Mouse (Mus musculus) CH12.LX (cell line): ENCODE results near the gene Tcp10a. TPM values are rescaled to one million over a fixed set of nuclear protein-coding genes. Genes with fewer than 3 reads are reported as not detected.

Experiments
- DNase-seq: peaks from one replicate; pipeline ENCODE4 v3.0.0-alpha.2; 2013; ENCODE audit errors: extremely low read depth
- H3K27ac ChIP-seq: 2 replicates; pipeline ENCODE4 v1.5.1; 2012; ENCODE audit warnings: low read depth, mild to moderate bottlenecking, control low read depth, moderate library complexity; ENCODE audit not compliant: insufficient read depth
- H3K27me3 ChIP-seq: replicated peaks from 2 replicates; pipeline ENCODE3; 2012; ENCODE audit warnings: inconsistent platforms
- H3K36me3 ChIP-seq, 2 experiments: replicated peaks in 1 of 2; 2 replicates each; pipeline versions ENCODE3 to v1.6.1; 2012; ENCODE audit warnings: inconsistent platforms in 1 of 2, low read length in 1 of 2, mild to moderate bottlenecking in 1 of 2, mixed read lengths in 1 of 2, moderate library complexity in 1 of 2; ENCODE audit not compliant: control insufficient read depth in 1 of 2, insufficient read depth in 1 of 2
- H3K4me1 ChIP-seq, 2 experiments: 2 replicates each; pipeline ENCODE4 v1.6.1; 2012; ENCODE audit warnings: inconsistent platforms in 1 of 2, moderate library complexity in 1 of 2; ENCODE audit not compliant: insufficient read depth in 2 of 2, control insufficient read depth in 1 of 2
- H3K4me2 ChIP-seq: 2 replicates; pipeline ENCODE4 v1.6.1; 2012; ENCODE audit warnings: low read depth, mild to moderate bottlenecking, control low read depth; ENCODE audit not compliant: poor library complexity, insufficient read depth, severe bottlenecking
- H3K4me3 ChIP-seq, 3 experiments: fragments of 150-350 bp in 1 of 3; sonication (generic) in 1 of 3; replicated peaks in 1 of 3; 2 replicates each; pipeline versions ENCODE3 to v1.5.1; 2011 to 2012; ENCODE audit warnings: low read depth in 2 of 3, low read length in 2 of 3, mild to moderate bottlenecking in 2 of 3, moderate library complexity in 2 of 3, control low read depth in 1 of 3, improper control_type of control experiment in 1 of 3, inconsistent platforms in 1 of 3, mixed read lengths in 1 of 3; ENCODE audit not compliant: poor library complexity in 1 of 3
- H3K79me2 ChIP-seq: replicated peaks from 2 replicates; pipeline ENCODE4 v1.6.1; 2012; ENCODE audit warnings: mild to moderate bottlenecking, moderate library complexity; ENCODE audit not compliant: control insufficient read depth, poor library complexity, insufficient read depth, severe bottlenecking; ENCODE audit errors: extremely low read depth
- H3K9ac ChIP-seq: 2 replicates; pipeline ENCODE4 v1.6.1; 2012; ENCODE audit warnings: low read depth, mild to moderate bottlenecking, control low read depth, moderate library complexity; ENCODE audit not compliant: insufficient read depth
- H3K9me3 ChIP-seq: replicated peaks from 2 replicates; pipeline ENCODE3; 2012; ENCODE audit warnings: low read length, inconsistent platforms, mixed read lengths
- BHLHE40 ChIP-seq: IDR thresholded peaks from 2 replicates; pipeline ENCODE4 v1.6.1; 2011; ENCODE audit warnings: mild to moderate bottlenecking, low read depth, low read length, improper control_type of control experiment
- CHD2 ChIP-seq: IDR thresholded peaks from 2 replicates; pipeline ENCODE4 v1.6.1; 2011; ENCODE audit warnings: low read length, improper control_type of control experiment
- CTCF ChIP-seq, 2 experiments: IDR thresholded peaks in 1 of 2; conservative IDR thresholded peaks in 1 of 2; 2 replicates each; pipeline ENCODE4 v1.5.1; 2011 to 2012; ENCODE audit warnings: low read depth in 2 of 2, low read length in 2 of 2, improper control_type of control experiment in 1 of 2, inconsistent platforms in 1 of 2, mild to moderate bottlenecking in 1 of 2, moderate library complexity in 1 of 2
- ELF1 ChIP-seq: IDR thresholded peaks from 2 replicates; pipeline ENCODE4 v1.6.1; 2014; ENCODE audit warnings: low read depth, mild to moderate bottlenecking, inconsistent platforms, low read length, improper control_type of control experiment
- EP300 ChIP-seq: IDR thresholded peaks from 2 replicates; pipeline ENCODE4 v1.6.1; 2011; ENCODE audit warnings: low read length, improper control_type of control experiment
- ETS1 ChIP-seq: conservative IDR thresholded peaks from 2 replicates; pipeline ENCODE4 v1.6.1; 2012; ENCODE audit warnings: low read depth, mild to moderate bottlenecking, inconsistent platforms, low read length, improper control_type of control experiment, moderate library complexity
- HCFC1 ChIP-seq: IDR thresholded peaks from 2 replicates; pipeline ENCODE4 v1.6.1; 2012; ENCODE audit warnings: low read depth, mild to moderate bottlenecking, inconsistent platforms, low read length, improper control_type of control experiment
- IRF4 ChIP-seq: IDR thresholded peaks from 2 replicates; pipeline ENCODE4 v1.6.1; 2014; ENCODE audit warnings: low read depth, mild to moderate bottlenecking, inconsistent platforms, low read length, improper control_type of control experiment
- JUND ChIP-seq: conservative IDR thresholded peaks from 2 replicates; pipeline ENCODE4 v1.6.1; 2011; ENCODE audit warnings: low read depth, low read length, improper control_type of control experiment
- KAT2A ChIP-seq: IDR thresholded peaks from 2 replicates; pipeline ENCODE4 v1.6.1; 2012; ENCODE audit warnings: low read length, improper control_type of control experiment, inconsistent platforms; ENCODE audit not compliant: insufficient replicate concordance
- MAFK ChIP-seq: IDR thresholded peaks from 2 replicates; pipeline ENCODE4 v1.6.1; 2011; ENCODE audit warnings: low read length, improper control_type of control experiment; ENCODE audit not compliant: insufficient replicate concordance
- MAX ChIP-seq: IDR thresholded peaks from 2 replicates; pipeline ENCODE4 v1.6.1; 2011; ENCODE audit warnings: low read length, improper control_type of control experiment
- MAZ ChIP-seq: IDR thresholded peaks from 2 replicates; pipeline ENCODE4 v1.6.1; 2012; ENCODE audit warnings: low read depth, mild to moderate bottlenecking, inconsistent platforms, low read length, improper control_type of control experiment, moderate library complexity
- MEF2A ChIP-seq: IDR thresholded peaks from 2 replicates; pipeline ENCODE4 v1.6.1; 2014; ENCODE audit warnings: low read depth, mild to moderate bottlenecking, inconsistent platforms, low read length, improper control_type of control experiment, borderline replicate concordance
- MXI1 ChIP-seq: IDR thresholded peaks from 2 replicates; pipeline ENCODE4 v1.6.1; 2011; ENCODE audit warnings: mild to moderate bottlenecking, low read depth, low read length, improper control_type of control experiment
- NELFE ChIP-seq: IDR thresholded peaks from 2 replicates; pipeline ENCODE4 v1.6.1; 2011; ENCODE audit warnings: low read depth, low read length, improper control_type of control experiment
- NRF1 ChIP-seq: IDR thresholded peaks from 2 replicates; pipeline ENCODE4 v1.6.1; 2014; ENCODE audit warnings: low read depth, mild to moderate bottlenecking, inconsistent platforms, low read length, improper control_type of control experiment, moderate library complexity
- PAX5 ChIP-seq: IDR thresholded peaks from 2 replicates; pipeline ENCODE4 v1.6.1; 2012; ENCODE audit warnings: low read length, inconsistent platforms, mixed read lengths
- POLR2A ChIP-seq: IDR thresholded peaks from 2 replicates; pipeline ENCODE4 v1.6.1; 2011; ENCODE audit warnings: low read depth, mild to moderate bottlenecking, improper control_type of control experiment, low read length
- POLR2AphosphoS2 ChIP-seq: IDR thresholded peaks from 2 replicates; pipeline ENCODE4 v1.6.1; 2011; ENCODE audit warnings: low read depth, low read length, improper control_type of control experiment
- RAD21 ChIP-seq: IDR thresholded peaks from 2 replicates; pipeline ENCODE4 v1.6.1; 2011; ENCODE audit warnings: low read depth, mild to moderate bottlenecking, low read length, improper control_type of control experiment, moderate library complexity
- SIN3A ChIP-seq: IDR thresholded peaks from 2 replicates; pipeline ENCODE4 v1.6.1; 2012; ENCODE audit warnings: low read length, improper control_type of control experiment, inconsistent platforms
- SMC3 ChIP-seq: IDR thresholded peaks from 2 replicates; pipeline ENCODE4 v1.6.1; 2011; ENCODE audit warnings: low read depth, low read length, improper control_type of control experiment
- TBP ChIP-seq: conservative IDR thresholded peaks from 2 replicates; pipeline ENCODE4 v1.6.1; 2011; ENCODE audit warnings: low read depth, low read length, improper control_type of control experiment
- TCF12 ChIP-seq: IDR thresholded peaks from 2 replicates; pipeline ENCODE4 v1.6.1; 2014; ENCODE audit warnings: low read depth, mild to moderate bottlenecking, inconsistent platforms, low read length, improper control_type of control experiment
- UBTF ChIP-seq: IDR thresholded peaks from 2 replicates; pipeline ENCODE4 v1.6.1; 2012; ENCODE audit warnings: low read depth, mild to moderate bottlenecking, inconsistent platforms, low read length, improper control_type of control experiment, moderate library complexity
- USF1 ChIP-seq: IDR thresholded peaks from 2 replicates; pipeline ENCODE4 v1.6.1; 2014; ENCODE audit warnings: low read depth, mild to moderate bottlenecking, inconsistent platforms, low read length, improper control_type of control experiment
- USF2 ChIP-seq: conservative IDR thresholded peaks from 2 replicates; pipeline ENCODE4 v1.6.1; 2011; ENCODE audit warnings: low read depth, low read length, improper control_type of control experiment
- ZKSCAN1 ChIP-seq: IDR thresholded peaks from 2 replicates; pipeline ENCODE4 v1.6.1; 2012; ENCODE audit warnings: low read depth, inconsistent platforms, low read length, improper control_type of control experiment, borderline replicate concordance
- ZMIZ1 ChIP-seq: IDR thresholded peaks from 2 replicates; pipeline ENCODE4 v1.6.1; 2012; ENCODE audit warnings: low read depth, mild to moderate bottlenecking, inconsistent platforms, low read length, improper control_type of control experiment
- dilution Hi-C: fragments of 300-500 bp; cut with MboI; formaldehyde crosslinking; loops from 2 replicates; pipeline ENCODE4 v1.14.3; 2020; ENCODE audit warnings: low sequenced_read_pairs; ENCODE audit not compliant: extremely low pct_unique_long_range_greater_than_20kb, extremely low pct_ligation_motif_present
- in situ Hi-C: fragments of 300-500 bp; cut with MboI; formaldehyde crosslinking; loops from 3 replicates; pipeline ENCODE4 v1.14.3; 2019; ENCODE audit warnings: low sequenced_read_pairs, low pct_ligation_motif_present, low pct_unique_long_range_greater_than_20kb, mixed read lengths
- polyA plus RNA-seq: library from polyadenylated mRNA; unstranded; fragments of >175 nt; gene quantifications from 2 replicates; pipeline ENCODE4 v1.2.1, GENCODE M21; 2012; ENCODE audit warnings: low read depth; ENCODE audit not compliant: insufficient read length
- total RNA-seq, 2 experiments: library from RNA; depleted of rRNA; stranded (reverse); fragments of 300-350 nt in 1 of 2; fragments of >200 nt in 1 of 2; gene quantifications; 2 replicates each; pipeline ENCODE4 v1.2.3; 2012 to 2014

Gene Tcp10a
- total and polyA plus RNA-seq, 3 experiments, result 0.84 TPM; not detected in 2

- Histone ChIP-seq H3K27me3 (no peaks in the 10 kb centered on the region), H3K9me3 (no peaks in the 10 kb centered on the region), H3K36me3 (no peaks in the 10 kb centered on the region), H3K27ac (no peak overlapping the region), H3K9ac (no peak overlapping the region), H3K4me1 (no peaks in the 10 kb centered on the region), H3K4me2 (no peak overlapping the region), H3K4me3 (no peak overlapping the region), H3K79me2 (no peaks in the 10 kb centered on the region)
- in situ Hi-C loops, result loop anchor here (25.0 kb wide), 1 partner anchor 553 kb away; the partner anchor contains the start of gene Fndc1
- dilution Hi-C loops, result no loop called here
- TF ChIP-seq CTCF (conservative IDR thresholded peaks at IDR 0.05 in 1 of 2, IDR thresholded peaks at IDR 0.05 in 1 of 2; ENCODE audit: low read depth in 2 of 2, low read length in 2 of 2) (no peak), NRF1 (no peak), MAX (no peak), UBTF (no peak), BHLHE40 (no peak), RAD21 (no peak), NELFE (no peak), POLR2AphosphoS2 (no peak), PAX5 (no peak), MEF2A (no peak), HCFC1 (no peak), KAT2A (no peak), POLR2A (no peak), EP300 (no peak), TCF12 (no peak), MAZ (no peak), SMC3 (no peak), ZMIZ1 (no peak), IRF4 (no peak)
- no peak for DNase-seq
These were observed 40.0 kb upstream of the Tcp10a start for GRCm38 (mm10) chr17:7284297-7284910.

GRCm38 (mm10) chr17:7285292-7285691 lies 39.2 kb upstream of the Tcp10a start:
- in situ Hi-C loops (loop anchor here (25.0 kb wide), 1 partner anchor 552 kb away; the partner anchor contains the start of gene Fndc1), dilution Hi-C loops (no loop called here)
- no peak overlapping the region for H3K4me2 ChIP-seq
- no peaks in the 10 kb centered on the region for H3K4me1 ChIP-seq
- H3K9ac ChIP-seq, result no peak overlapping the region
- no peaks in the 10 kb centered on the region for H3K9me3 ChIP-seq
- no peak overlapping the region for H3K4me3 ChIP-seq
- H3K79me2 ChIP-seq, result no peaks in the 10 kb centered on the region
- H3K27ac ChIP-seq, result no peak overlapping the region
- H3K36me3 ChIP-seq, result no peaks in the 10 kb centered on the region
- no peaks in the 10 kb centered on the region for H3K27me3 ChIP-seq
- TF ChIP-seq JUND (no peak), TBP (no peak), MAX (no peak), ETS1 (no peak), USF1 (no peak), KAT2A (no peak), ZKSCAN1 (no peak), RAD21 (no peak), EP300 (no peak), POLR2A (no peak), ZMIZ1 (no peak), MAFK (no peak), SMC3 (no peak), USF2 (no peak), CTCF (conservative IDR thresholded peaks at IDR 0.05 in 1 of 2, IDR thresholded peaks at IDR 0.05 in 1 of 2; ENCODE audit: low read depth in 2 of 2, low read length in 2 of 2) (no peak), UBTF (no peak), ELF1 (no peak), MXI1 (no peak), CHD2 (no peak), SIN3A (no peak)
- no peak for DNase-seq
